Mouse (Mus musculus): ENCODE data around the gene Prune1.

DNA sequence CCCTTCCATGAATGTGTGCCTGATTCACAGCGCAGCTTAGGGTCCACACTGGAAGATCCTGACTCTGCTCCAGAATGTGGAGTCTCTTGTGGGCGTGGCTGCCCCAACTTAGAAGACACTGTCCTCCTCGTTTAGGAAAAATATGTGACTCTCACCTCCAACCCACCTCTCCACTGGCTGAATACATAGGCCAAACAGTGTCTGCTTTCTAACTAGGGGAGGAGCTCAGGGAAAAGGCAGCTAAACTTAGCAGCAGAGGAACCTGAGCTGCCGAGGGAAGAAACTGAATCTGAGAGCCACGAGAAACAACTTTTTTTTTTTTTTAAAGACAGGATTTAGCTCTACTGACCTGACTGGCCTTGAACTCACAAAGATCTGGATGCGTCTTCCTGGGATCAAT is 6.7 kb downstream of the Prune1 start:
- TF ChIP-seq CTCF (IDR thresholded peaks at IDR 0.05; ENCODE audit: borderline replicate concordance, control insufficient read depth, extremely low read depth, insufficient read depth, low read length, poor library complexity) (no peak), POLR2A (IDR thresholded peaks at IDR 0.05; ENCODE audit: control insufficient read depth, extremely low read depth, insufficient read depth, low read length, poor library complexity) (no peak)
